Mouse (Mus musculus): ENCODE measurements around the gene Metap1. TPM values are rescaled to one million over a fixed set of nuclear protein-coding genes. Genes with fewer than 3 reads are reported as not detected.

The Metap1 gene
- 38.8 and 40.9 TPM in 2 replicates for polyA plus RNA-seq (2016; fragmentation: Nextera tagmentation; extraction: Ambion mirVana)

- H3K4me2 ChIP-seq, result peak within 1 kb of the TSS; percentile 78
- H3K27ac ChIP-seq (ENCODE audit: poor library complexity, severe bottlenecking), result peak within 1 kb of the TSS; percentile 63
- H3K9ac ChIP-seq, result peak within 1 kb of the TSS; percentile 94
- H3K4me1 ChIP-seq (replicated peaks), result peaks cover 7% of the 10 kb centered on the region
- peaks cover 19% of the 10 kb centered on the region for H3K36me3 ChIP-seq
- H3K4me3 ChIP-seq, result peak within 1 kb of the TSS; percentile 88
- H3K9me3 ChIP-seq (replicated peaks), result peaks cover 5% of the 10 kb centered on the region; the same call in 1 of the 2 replicates
- peak; percentile 99 for ATAC-seq (ENCODE audit: insufficient number of reproducible peaks, low FRiP score)
- under 1% methylated on average over 53 of the region's 65 CpGs for WGBS
- no peaks in the 10 kb centered on the region for H3K27me3 ChIP-seq (replicated peaks)
Measured at GRCm38 (mm10) chr3:138489327-138490033, at the start of gene Metap1. TSS of gene Metap1 (minus strand) at chr3:138489515.

- ATAC-seq (ENCODE audit: insufficient number of reproducible peaks, low FRiP score), result no peak
- Histone ChIP-seq H3K9me3 (replicated peaks) (no peaks in the 10 kb centered on the region), H3K4me1 (replicated peaks) (peaks cover 29% of the 10 kb centered on the region), H3K36me3 (peaks cover 11% of the 10 kb centered on the region; the same call in 1 of the 2 replicates), H3K27ac (ENCODE audit: poor library complexity, severe bottlenecking) (no peak overlapping the region), H3K4me2 (no peak overlapping the region), H3K9ac (no peak overlapping the region), H3K27me3 (replicated peaks) (no peaks in the 10 kb centered on the region), H3K4me3 (no peak overlapping the region)
- 87% methylated on average over 2 of the region's 2 CpGs for WGBS
Measured at GRCm38 (mm10) chr3:138536031-138536430, 46.7 kb upstream of the Metap1 start.

GRCm38 (mm10) chr3:138532764-138533163, 43.4 kb upstream of the Metap1 start:
- Histone ChIP-seq H3K27ac (ENCODE audit: poor library complexity, severe bottlenecking) (no peak overlapping the region), H3K9me3 (replicated peaks) (no peaks in the 10 kb centered on the region), H3K4me3 (no peak overlapping the region), H3K4me1 (replicated peaks) (peaks cover 38% of the 10 kb centered on the region), H3K27me3 (replicated peaks) (no peaks in the 10 kb centered on the region), H3K9ac (no peak overlapping the region), H3K36me3 (peaks cover 11% of the 10 kb centered on the region; the same call in 1 of the 2 replicates), H3K4me2 (no peak overlapping the region)
- 59% methylated on average over 2 of the region's 2 CpGs for WGBS
- ATAC-seq (ENCODE audit: insufficient number of reproducible peaks, low FRiP score), result no peak

- H3K9ac ChIP-seq, result no peak overlapping the region
- no peak overlapping the region for H3K4me3 ChIP-seq
- H3K27me3 ChIP-seq (replicated peaks), result no peaks in the 10 kb centered on the region
- H3K4me1 ChIP-seq (replicated peaks), result peaks cover 31% of the 10 kb centered on the region
- peaks cover 11% of the 10 kb centered on the region; the same call in 1 of the 2 replicates for H3K36me3 ChIP-seq
- H3K27ac ChIP-seq (ENCODE audit: poor library complexity, severe bottlenecking), result no peak overlapping the region
- no peak for ATAC-seq (ENCODE audit: insufficient number of reproducible peaks, low FRiP score)
- 61% methylated on average over 12 of the region's 12 CpGs for WGBS
- no peak overlapping the region for H3K4me2 ChIP-seq
- no peaks in the 10 kb centered on the region for H3K9me3 ChIP-seq (replicated peaks)
Measured at GRCm38 (mm10) chr3:138531479-138532181, 42.3 kb upstream of the Metap1 start.

- no peak overlapping the region for H3K27ac ChIP-seq (ENCODE audit: poor library complexity, severe bottlenecking)
- no peak overlapping the region for H3K9ac ChIP-seq
- peaks cover 29% of the 10 kb centered on the region for H3K4me1 ChIP-seq (replicated peaks)
- ATAC-seq (ENCODE audit: insufficient number of reproducible peaks, low FRiP score), result no peak
- WGBS, result 84% methylated on average over 8 of the region's 8 CpGs
- no peak overlapping the region for H3K4me2 ChIP-seq
- H3K36me3 ChIP-seq, result peaks cover 4% of the 10 kb centered on the region; the same call in 1 of the 2 replicates
- no peaks in the 10 kb centered on the region for H3K9me3 ChIP-seq (replicated peaks)
- H3K27me3 ChIP-seq (replicated peaks), result no peaks in the 10 kb centered on the region
- no peak overlapping the region for H3K4me3 ChIP-seq
Measured at GRCm38 (mm10) chr3:138530578-138531478, 41.5 kb upstream of the Metap1 start.

- no peaks in the 10 kb centered on the region for H3K36me3 ChIP-seq
- no peak overlapping the region for H3K27ac ChIP-seq (ENCODE audit: poor library complexity, severe bottlenecking)
- peak overlapping the region; percentile 83 for H3K4me2 ChIP-seq
- 2% methylated on average over 16 of the region's 16 CpGs for WGBS
- no peak for ATAC-seq (ENCODE audit: insufficient number of reproducible peaks, low FRiP score)
- H3K4me1 ChIP-seq (replicated peaks), result peaks cover 30% of the 10 kb centered on the region
- no peaks in the 10 kb centered on the region for H3K9me3 ChIP-seq (replicated peaks)
- H3K9ac ChIP-seq, result peak overlapping the region; percentile 96
- peak overlapping the region; percentile 93 for H3K4me3 ChIP-seq
- H3K27me3 ChIP-seq (replicated peaks), result no peaks in the 10 kb centered on the region
Measured at GRCm38 (mm10) chr3:138528265-138528664, 39.0 kb upstream of the Metap1 start.

- peak overlapping the region; percentile 95 for H3K27ac ChIP-seq (ENCODE audit: poor library complexity, severe bottlenecking)
- peak overlapping the region; percentile 96 for H3K9ac ChIP-seq
- H3K27me3 ChIP-seq (replicated peaks), result no peaks in the 10 kb centered on the region
- peak overlapping the region; percentile 83 for H3K4me2 ChIP-seq
- peaks cover 30% of the 10 kb centered on the region for H3K4me1 ChIP-seq (replicated peaks)
- no peaks in the 10 kb centered on the region for H3K9me3 ChIP-seq (replicated peaks)
- no peaks in the 10 kb centered on the region for H3K36me3 ChIP-seq
- WGBS, result under 1% methylated on average over 59 of the region's 64 CpGs
- peak overlapping the region; percentile 93 for H3K4me3 ChIP-seq
- peak; percentile 75 for ATAC-seq (ENCODE audit: insufficient number of reproducible peaks, low FRiP score)
Measured at GRCm38 (mm10) chr3:138527667-138528231, 38.4 kb upstream of the Metap1 start.

- ATAC-seq (ENCODE audit: insufficient number of reproducible peaks, low FRiP score), result peak; percentile 93
- WGBS, result under 1% methylated on average over 63 of the region's 85 CpGs
- no peaks in the 10 kb centered on the region for H3K9me3 ChIP-seq (replicated peaks)
Measured at GRCm38 (mm10) chr3:138526916-138527666, 37.8 kb upstream of the Metap1 start.

GRCm38 (mm10) chr3:138526073-138526915, 37.0 kb upstream of the Metap1 start, which contains the start of gene Eif4e:
TSS of gene Eif4e (plus strand) at chr3:138526179.
- Histone ChIP-seq H3K9ac (peak within 1 kb of the TSS; percentile 80), H3K4me1 (replicated peaks) (peaks cover 23% of the 10 kb centered on the region), H3K9me3 (replicated peaks) (no peaks in the 10 kb centered on the region), H3K36me3 (no peaks in the 10 kb centered on the region), H3K4me2 (peak within 1 kb of the TSS; percentile 90), H3K4me3 (peak within 1 kb of the TSS; percentile 93), H3K27ac (ENCODE audit: poor library complexity, severe bottlenecking) (peak within 1 kb of the TSS; percentile 90), H3K27me3 (replicated peaks) (0 out of 2 replicates have a peak, but pooled peaks cover 2% of the 10 kb centered on the region)
- ATAC-seq (ENCODE audit: insufficient number of reproducible peaks, low FRiP score), result peak; percentile 66
- WGBS, result 1% methylated on average over 39 of the region's 39 CpGs

More at GRCm38 (mm10) chr3:138526916-138527666, 37.8 kb upstream of the Metap1 start:
- Histone ChIP-seq H3K4me1 (replicated peaks) (peaks cover 26% of the 10 kb centered on the region), H3K9ac (peak overlapping the region; percentile 96), H3K4me2 (peak overlapping the region; percentile 90), H3K36me3 (no peaks in the 10 kb centered on the region), H3K27ac (ENCODE audit: poor library complexity, severe bottlenecking) (peak overlapping the region; percentile 95), H3K4me3 (peak overlapping the region; percentile 93), H3K27me3 (replicated peaks) (0 out of 2 replicates have a peak, but pooled peaks cover 2% of the 10 kb centered on the region)
